Mouse (Mus musculus) intestine, postnatal 0 days (tissue): ENCODE results near the gene Magix. TPM values are rescaled to one million over a fixed set of nuclear protein-coding genes. Genes with fewer than 3 reads are reported as not detected.
"Not testable (repeated sequence)": the region's sequence is repeated elsewhere in the genome, so short reads cannot be mapped to it uniquely, and the experiment has no call there.

Experiments
- ATAC-seq: fragments of 200-750 bp; cut with Nextera tagmentation; 2 replicates; pipeline ENCODE4 v1.8.0; 2017; ENCODE audit warnings: mild to moderate bottlenecking, moderate TSS enrichment, moderate library complexity
- H3K27ac ChIP-seq: fragments of 300-500 bp; sonication (generic); 2 replicates; pipeline ENCODE4 v1.5.1; 2014; ENCODE audit warnings: mild to moderate bottlenecking, low read depth, low read length, moderate library complexity
- H3K27me3 ChIP-seq: fragments of 300-500 bp; sonication (generic); replicated peaks from 2 replicates; pipeline ENCODE4 v1.6.1; 2014; ENCODE audit warnings: low read length, mixed read lengths; ENCODE audit not compliant: control insufficient read depth, insufficient read depth
- H3K36me3 ChIP-seq: fragments of 300-500 bp; sonication (generic); 2 replicates; pipeline ENCODE4 v1.6.1; 2014; ENCODE audit warnings: mild to moderate bottlenecking, moderate library complexity; ENCODE audit not compliant: control insufficient read depth, insufficient read depth
- H3K4me1 ChIP-seq: fragments of 300-500 bp; sonication (generic); replicated peaks from 2 replicates; pipeline ENCODE4 v1.6.1; 2014; ENCODE audit warnings: antibody characterized with exemption, low read length, mixed read lengths; ENCODE audit not compliant: control insufficient read depth, insufficient read depth
- H3K4me2 ChIP-seq: fragments of 300-500 bp; sonication (generic); replicated peaks from 2 replicates; pipeline ENCODE4 v1.6.1; 2014; ENCODE audit warnings: low read depth, mild to moderate bottlenecking, moderate library complexity
- H3K4me3 ChIP-seq: fragments of 300-500 bp; sonication (generic); 2 replicates; pipeline ENCODE4 v1.5.1; 2014; ENCODE audit warnings: low read depth, low read length
- H3K9ac ChIP-seq: fragments of 300-500 bp; sonication (generic); 2 replicates; pipeline ENCODE4 v1.6.1; 2014; ENCODE audit warnings: mild to moderate bottlenecking, low read depth, low read length
- H3K9me3 ChIP-seq: fragments of 300-500 bp; sonication (generic); 2 replicates; pipeline ENCODE4 v1.6.1; 2016; ENCODE audit warnings: mixed run types; ENCODE audit not compliant: control insufficient read depth
- CTCF ChIP-seq: sonication (generic); IDR thresholded peaks from 2 replicates; pipeline ENCODE4 v1.5.1; 2016; ENCODE audit warnings: low read depth, mild to moderate bottlenecking, control low read depth, antibody characterized with exemption, moderate library complexity
- WGBS: fragments of 180-500 bp; shearing (Covaris S2); extraction: QIAGEN DNeasy Blood & Tissue Kit; methylation state at CpG from one replicate; pipeline ENCODE4 v1.1.7; 2014; 5-methylcytosine and 5-hydroxymethylcytosine counted together
- polyA plus RNA-seq: library from polyadenylated mRNA; unstranded; fragments of >200 nt; fragmentation: Nextera tagmentation; extraction: Ambion mirVana; gene quantifications from 2 replicates; pipeline ENCODE4 v1.2.1, GENCODE M21; 2015

The Magix gene
- polyA plus RNA-seq, 1 experiment from 2014 or later: 1.4 TPM

GRCm38 (mm10) chrX:7722691-7723090 lies 41.6 kb upstream of the Magix start:
- peak overlapping the region; percentile 58; the same call in 1 of the 2 replicates for H3K9ac ChIP-seq
- H3K27me3 ChIP-seq: no peaks in the 10 kb centered on the region
- TF ChIP-seq CTCF: no peak
- H3K9me3 ChIP-seq: no peaks in the 10 kb centered on the region
- 13% methylated on average over 4 of the region's 4 CpGs for WGBS
- H3K4me3 ChIP-seq: peak overlapping the region; percentile 49
- H3K4me1 ChIP-seq: no peaks in the 10 kb centered on the region
- no peak overlapping the region for H3K27ac ChIP-seq
- peak overlapping the region; percentile 65 for H3K4me2 ChIP-seq
- H3K36me3 ChIP-seq: no peaks in the 10 kb centered on the region; the same call in 1 of the 2 replicates
- ATAC-seq: no peak

- ATAC-seq: no peak
- Histone ChIP-seq H3K4me3 (peak overlapping the region; percentile 49), H3K36me3 (no peaks in the 10 kb centered on the region; the same call in 1 of the 2 replicates), H3K4me2 (peak overlapping the region; percentile 65), H3K9me3 (no peaks in the 10 kb centered on the region), H3K4me1 (no peaks in the 10 kb centered on the region), H3K9ac (peak overlapping the region; percentile 58), H3K27me3 (no peaks in the 10 kb centered on the region), H3K27ac (peak overlapping the region; percentile 77)
- WGBS: 20% methylated on average over 11 of the region's 11 CpGs
- TF ChIP-seq CTCF: no peak
These were observed 41.2 kb upstream of the Magix start for GRCm38 (mm10) chrX:7722282-7722611.

- ATAC-seq: peak; percentile 89
- Histone ChIP-seq H3K27me3 (no peaks in the 10 kb centered on the region), H3K9ac (peak within 1 kb of the TSS; percentile 58), H3K9me3 (no peaks in the 10 kb centered on the region), H3K36me3 (no peaks in the 10 kb centered on the region; the same call in 1 of the 2 replicates), H3K4me3 (peak within 1 kb of the TSS; percentile 49), H3K4me2 (peak within 1 kb of the TSS; percentile 65), H3K27ac (peak within 1 kb of the TSS; percentile 77), H3K4me1 (no peaks in the 10 kb centered on the region)
- TF ChIP-seq CTCF: no peak
- 20% methylated on average over 22 of the region's 22 CpGs for WGBS
These were observed 40.6 kb upstream of the Magix start, which contains the start of gene Gm45208 for GRCm38 (mm10) chrX:7721514-7722281. TSS of gene Gm45208 (plus strand) at chrX:7722245.

GRCm38 (mm10) chrX:7716058-7716457 lies 35.0 kb upstream of the Magix start:
- not testable (repeated sequence) for H3K27ac ChIP-seq, H3K27me3 ChIP-seq, ATAC-seq, H3K36me3 ChIP-seq, H3K4me2 ChIP-seq, H3K9ac ChIP-seq, H3K4me1 ChIP-seq, H3K9me3 ChIP-seq, H3K4me3 ChIP-seq
- WGBS: 36% methylated on average over 1 of the region's 1 CpGs
- peak; percentile 24; the same call in 1 of the 2 replicates for TF ChIP-seq CTCF

- H3K4me2 ChIP-seq: peak within 1 kb of the TSS; percentile 54
- not testable (repeated sequence) for H3K36me3 ChIP-seq, H3K9ac ChIP-seq, H3K4me1 ChIP-seq, H3K9me3 ChIP-seq, H3K27ac ChIP-seq, H3K27me3 ChIP-seq
- H3K4me3 ChIP-seq: peak within 1 kb of the TSS; percentile 31; the same call in 1 of the 2 replicates
- ATAC-seq: peak; percentile 98
- 19% methylated on average over 39 of the region's 60 CpGs for WGBS
These were observed 33.3 kb upstream of the Magix start, which contains the start of gene Wdr45 for GRCm38 (mm10) chrX:7714135-7714899. TSS of gene Wdr45 (plus strand) at chrX:7714333.

GRCm38 (mm10) chrX:7713764-7714134 lies 32.7 kb upstream of the Magix start:
- H3K4me1 ChIP-seq, ATAC-seq, H3K9ac ChIP-seq, H3K27me3 ChIP-seq, H3K36me3 ChIP-seq, H3K27ac ChIP-seq, H3K9me3 ChIP-seq: not testable (repeated sequence)
- peak overlapping the region; percentile 54 for H3K4me2 ChIP-seq
- WGBS: 24% methylated on average over 5 of the region's 12 CpGs
- peak overlapping the region; percentile 31; the same call in 1 of the 2 replicates for H3K4me3 ChIP-seq
